Mouse (Mus musculus) cerebellum, postnatal 10 days (tissue): ENCODE measurements around the gene Lmod1.

Experiments used
- DNase-seq, 2 experiments: peaks; one replicate each; pipeline ENCODE4 v3.0.0; 2021; ENCODE audit warnings: mixed read lengths in 2 of 2

The Lmod1 gene

DNA sequence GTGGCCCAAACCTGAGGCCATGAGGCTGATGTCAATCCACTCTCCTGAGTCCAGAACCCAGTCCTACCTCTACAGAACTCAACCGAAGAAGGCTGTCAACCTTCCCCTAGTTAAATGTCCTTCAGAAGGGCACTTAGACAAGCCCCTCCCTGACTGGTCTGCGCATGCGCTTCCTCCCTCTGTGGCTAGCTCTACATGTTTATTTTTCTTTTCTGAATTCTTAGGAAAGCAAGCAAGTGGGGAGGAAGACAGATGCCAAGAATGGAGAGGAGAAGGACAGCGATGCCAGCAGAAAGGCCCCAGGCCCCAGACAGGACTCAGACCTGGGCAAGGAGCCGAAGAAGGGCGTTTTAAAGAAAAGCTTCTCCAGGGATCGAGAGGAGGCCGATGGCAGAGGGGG is 38.8 kb downstream of the Lmod1 start:
- no peak for DNase-seq

DNA sequence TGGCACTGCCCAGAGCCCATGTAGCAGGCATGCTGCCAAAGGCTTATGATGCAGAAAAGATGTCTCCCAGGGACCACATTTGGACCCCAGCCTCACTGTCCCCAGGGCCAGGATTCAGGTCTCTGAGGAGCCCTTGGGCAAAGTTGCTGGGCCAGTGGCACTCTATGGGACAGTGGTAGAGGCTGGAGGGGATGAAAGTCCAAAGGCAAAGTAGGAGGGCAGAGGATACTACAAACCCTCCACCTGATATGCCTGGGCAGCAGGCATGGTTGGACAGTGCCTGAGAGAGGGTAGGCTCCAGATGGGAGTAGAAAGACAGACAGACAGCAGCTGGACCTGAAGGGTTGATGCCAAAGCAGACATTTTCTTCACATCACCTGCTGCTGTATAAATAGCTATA is 41.8 kb downstream of the Lmod1 start:
- DNase-seq = peak in 1 of 2 experiments; percentile 20

DNA sequence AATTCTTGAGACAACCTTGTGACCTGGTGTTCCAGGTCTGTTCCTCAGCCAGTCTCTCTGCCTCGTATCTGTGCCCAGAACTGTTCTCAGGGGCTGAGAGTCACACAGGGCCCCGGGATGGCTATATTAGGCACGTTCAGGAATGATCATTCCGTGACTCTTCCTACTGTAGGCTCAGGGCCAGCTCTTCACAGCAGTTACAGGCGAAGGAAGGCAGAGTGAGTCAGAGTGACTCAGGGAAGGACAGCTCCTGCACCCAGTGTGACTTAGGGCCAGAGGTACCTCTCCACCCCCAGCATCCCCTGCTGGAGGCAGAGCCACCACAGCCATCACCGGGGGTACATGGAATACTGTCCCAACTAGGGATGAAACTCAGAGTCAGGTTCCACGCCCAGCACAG is 42.4 kb downstream of the Lmod1 start:
- no peak for DNase-seq

DNA sequence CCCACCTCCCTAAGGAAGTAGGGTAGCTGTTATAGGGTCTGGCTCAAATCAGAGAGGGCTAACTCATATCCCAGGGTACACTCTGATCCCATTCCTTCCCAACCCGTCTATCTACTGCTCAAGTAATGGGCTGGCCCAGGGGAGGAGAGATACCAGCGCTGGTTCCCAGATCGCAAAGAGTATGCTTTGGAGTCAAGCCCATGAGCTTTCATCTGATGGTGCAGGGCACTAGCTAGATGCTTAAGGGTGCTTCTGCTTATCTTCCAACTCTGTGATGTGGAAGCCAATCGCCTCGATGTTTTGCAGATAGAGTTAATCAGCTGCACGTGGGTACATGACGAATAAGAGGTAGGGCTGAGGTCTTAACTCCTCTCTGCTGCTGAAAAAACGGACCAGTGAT is 43.0 kb downstream of the Lmod1 start:
- DNase-seq = no peak

DNA sequence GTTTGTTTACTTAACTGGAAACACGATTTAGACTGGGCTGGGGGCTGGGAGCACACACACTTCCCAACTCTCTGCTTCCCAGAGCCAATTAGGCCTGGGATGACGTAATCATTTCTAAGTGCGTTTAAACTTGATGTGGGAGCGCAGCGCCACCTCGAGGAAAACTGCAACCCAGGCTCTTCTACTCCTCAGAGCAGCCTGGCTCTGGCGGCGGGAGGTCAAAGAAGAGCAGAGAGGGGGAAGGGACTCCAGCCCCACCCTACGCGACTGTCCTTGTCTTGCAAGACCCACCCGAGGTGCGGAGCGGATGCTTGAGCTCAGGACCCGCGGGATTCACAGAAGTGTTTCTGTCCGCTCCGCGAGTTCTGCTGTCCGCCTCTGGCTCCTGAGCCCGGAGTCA is 43.6 kb downstream of the Lmod1 start:
- DNase-seq = peak; percentile 94 to 95

DNA sequence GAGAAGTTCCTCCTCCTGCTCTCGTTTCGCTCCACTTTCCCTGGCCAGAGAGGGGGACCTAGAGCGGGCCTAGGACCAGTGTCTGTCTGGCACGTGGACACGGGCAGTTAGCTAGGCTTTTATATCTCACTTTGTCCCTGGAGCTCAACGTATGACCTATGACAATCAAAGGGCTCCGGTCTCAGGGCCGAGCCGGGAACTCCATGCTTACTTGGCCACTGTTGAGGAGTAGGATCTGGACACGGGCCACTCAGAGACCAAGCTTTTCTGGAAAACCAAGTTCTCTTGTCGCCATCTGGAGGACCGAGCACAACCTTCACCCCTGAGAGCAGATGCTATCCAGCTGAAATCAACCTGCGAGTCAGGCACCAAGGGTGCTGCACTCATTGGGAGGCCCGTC is 44.4 kb downstream of the Lmod1 start:
- DNase-seq = peak; percentile 77 to 79

DNA sequence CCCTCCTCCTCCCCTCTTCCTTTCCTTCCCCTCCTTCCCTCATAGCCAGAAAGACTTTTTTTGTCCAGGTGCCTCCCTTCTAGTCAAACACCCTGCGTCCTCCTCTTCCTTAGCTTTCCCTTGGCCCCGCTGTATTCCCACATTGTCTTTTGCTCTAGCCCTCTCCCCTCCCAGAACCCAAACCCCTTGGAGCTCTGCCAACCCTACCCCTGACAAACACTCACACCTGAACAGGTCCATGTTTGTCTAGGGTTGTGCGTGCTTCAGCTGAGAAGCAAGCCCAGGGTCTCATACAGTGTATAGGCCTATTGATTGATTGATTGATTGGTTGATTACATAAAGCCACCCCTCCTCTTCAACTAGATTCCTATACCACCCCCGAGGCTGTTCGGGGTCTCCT is 44.8 kb downstream of the Lmod1 start:
- peak; percentile 47 to 53 for DNase-seq

DNA sequence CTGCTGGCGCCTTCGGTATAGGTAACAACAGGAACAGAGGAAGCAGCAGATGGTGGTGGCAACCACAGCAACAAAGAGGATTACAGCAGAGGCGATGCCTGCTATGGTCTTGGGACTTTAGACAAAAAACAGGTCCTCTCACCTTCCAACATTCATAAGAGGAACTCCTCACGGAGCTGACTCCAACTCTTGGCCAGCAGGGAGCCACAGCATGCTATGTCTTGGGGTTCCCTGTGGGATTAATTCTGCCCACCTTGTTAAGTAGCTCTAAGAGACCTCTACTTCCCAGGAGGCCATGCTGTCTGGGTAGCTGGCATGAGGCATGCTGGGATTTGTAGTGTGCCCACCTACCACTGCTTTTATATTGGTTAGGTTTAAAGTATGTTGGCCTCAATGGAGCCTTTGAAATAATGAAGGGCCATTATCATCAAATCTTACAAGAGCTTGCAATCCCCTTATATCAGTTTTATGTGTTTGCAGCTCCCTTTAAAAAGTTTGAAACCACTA is 48.6 kb downstream of the Lmod1 start:
- DNase-seq = peak in 1 of 2 experiments; percentile 31

DNA sequence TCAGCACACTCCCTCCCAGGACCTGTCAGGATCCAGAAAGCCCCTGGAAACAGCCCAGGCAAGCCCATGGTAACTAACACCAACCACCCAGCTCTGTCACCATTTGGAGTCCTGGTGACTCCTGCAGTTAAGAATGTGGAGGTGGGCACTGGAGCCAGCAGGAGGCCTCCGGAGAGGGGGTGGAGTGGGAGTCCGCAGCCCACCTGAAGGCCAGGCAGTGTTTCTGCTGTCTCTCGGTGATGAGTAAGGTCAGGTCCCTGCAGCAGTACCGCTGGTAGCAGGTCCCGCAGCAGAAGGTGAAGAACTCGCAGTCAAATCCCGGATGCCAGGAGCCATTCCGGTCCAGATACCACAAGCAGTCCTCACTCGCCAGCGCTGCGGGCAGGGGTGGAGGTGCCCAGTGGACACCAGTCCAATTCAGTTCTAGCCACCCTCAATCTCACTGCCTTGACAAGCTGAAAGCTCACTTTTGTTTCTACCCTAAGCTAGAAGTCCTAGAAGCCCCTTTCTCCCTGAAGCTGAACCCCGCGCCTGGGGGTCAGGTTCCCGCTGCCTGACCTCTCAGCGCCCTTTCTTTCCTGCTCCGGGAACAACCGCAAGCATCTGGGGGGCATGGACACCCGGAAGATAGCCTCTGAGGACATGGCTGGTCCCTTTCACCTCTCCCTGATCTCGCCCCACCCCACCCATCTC is 49.7 kb downstream of the Lmod1 start:
- peak; percentile 73 to 75 for DNase-seq

DNA sequence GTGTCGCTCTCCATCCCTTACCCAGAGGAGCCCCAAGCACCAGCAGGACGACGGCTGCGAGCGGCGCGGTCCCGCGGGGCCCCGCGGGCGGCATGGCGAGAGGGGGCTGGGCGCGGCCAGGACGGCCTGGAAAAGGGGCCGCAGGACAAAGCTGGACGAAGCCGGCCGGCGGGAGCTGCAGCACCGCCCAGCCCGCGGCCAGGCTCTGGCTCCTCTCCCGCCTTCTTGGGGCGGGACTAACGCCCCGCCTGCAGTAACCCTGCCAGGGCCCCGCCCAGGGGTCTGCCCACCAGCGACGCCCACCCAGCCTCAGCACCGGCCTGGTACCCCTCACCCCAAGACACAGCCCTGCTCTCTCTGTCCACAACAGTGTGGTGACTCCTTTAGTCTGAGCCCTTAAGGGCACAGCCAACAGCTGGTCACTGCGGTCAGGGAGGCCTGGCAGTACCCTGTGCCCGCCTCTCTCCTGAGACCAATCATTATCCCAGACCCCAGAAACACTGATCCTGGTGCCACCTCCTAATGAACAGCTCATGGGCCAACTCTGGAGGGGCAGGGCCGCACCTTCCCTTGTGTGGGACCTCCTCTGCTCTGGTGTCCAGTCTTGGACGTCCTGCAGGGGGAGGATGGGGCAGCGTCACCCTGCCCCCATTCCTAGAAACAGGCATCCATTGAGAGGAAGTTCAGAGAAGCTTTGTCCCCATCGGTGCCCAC is 50.4 kb downstream of the Lmod1 start, which contains the start of gene Shisa4:
TSS of gene Shisa4 (minus strand) at position 370 of the 714 bp plus-strand sequence.
- DNase-seq = peak; percentile 87 to 93

DNA sequence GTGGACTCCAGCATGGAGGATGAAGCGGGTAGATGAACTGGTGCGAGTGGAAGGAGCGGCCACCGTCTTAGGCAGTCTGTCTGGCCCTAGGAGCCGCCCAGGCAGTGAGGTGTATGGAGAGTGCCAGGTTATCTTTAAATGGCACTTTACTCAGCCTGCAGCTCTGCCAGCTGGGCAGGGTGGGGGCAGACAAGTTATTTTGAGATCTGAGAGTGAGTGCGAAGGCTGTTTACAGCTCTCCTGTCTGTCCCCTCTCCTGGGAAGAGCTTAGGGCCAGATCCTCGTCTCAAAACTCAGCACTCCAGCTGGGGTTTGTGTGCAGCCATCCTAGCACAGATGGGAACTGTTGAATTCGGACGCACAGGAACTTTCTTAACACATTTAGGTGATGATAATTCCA is 54.0 kb downstream of the Lmod1 start:
- no peak for DNase-seq

DNA sequence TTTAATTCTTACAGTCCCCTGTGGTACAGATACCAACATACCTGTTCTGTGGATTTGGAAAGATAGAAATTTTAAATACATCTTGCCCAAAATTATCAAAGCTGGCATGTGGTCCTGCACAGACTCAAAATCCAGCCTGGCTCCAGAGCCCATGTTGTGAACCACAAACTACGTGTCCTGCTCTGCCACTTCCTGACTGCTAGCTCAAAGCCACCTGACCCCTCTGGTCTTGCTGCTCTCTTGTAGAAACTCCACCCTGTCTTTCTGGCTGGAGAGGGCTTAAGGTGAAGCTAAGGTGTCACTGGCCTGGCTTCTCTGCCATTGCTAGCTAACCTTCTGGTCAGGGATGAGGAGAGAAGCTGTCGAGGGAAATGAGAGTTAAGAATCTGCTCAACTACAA is 54.4 kb downstream of the Lmod1 start:
- no peak for DNase-seq

DNA sequence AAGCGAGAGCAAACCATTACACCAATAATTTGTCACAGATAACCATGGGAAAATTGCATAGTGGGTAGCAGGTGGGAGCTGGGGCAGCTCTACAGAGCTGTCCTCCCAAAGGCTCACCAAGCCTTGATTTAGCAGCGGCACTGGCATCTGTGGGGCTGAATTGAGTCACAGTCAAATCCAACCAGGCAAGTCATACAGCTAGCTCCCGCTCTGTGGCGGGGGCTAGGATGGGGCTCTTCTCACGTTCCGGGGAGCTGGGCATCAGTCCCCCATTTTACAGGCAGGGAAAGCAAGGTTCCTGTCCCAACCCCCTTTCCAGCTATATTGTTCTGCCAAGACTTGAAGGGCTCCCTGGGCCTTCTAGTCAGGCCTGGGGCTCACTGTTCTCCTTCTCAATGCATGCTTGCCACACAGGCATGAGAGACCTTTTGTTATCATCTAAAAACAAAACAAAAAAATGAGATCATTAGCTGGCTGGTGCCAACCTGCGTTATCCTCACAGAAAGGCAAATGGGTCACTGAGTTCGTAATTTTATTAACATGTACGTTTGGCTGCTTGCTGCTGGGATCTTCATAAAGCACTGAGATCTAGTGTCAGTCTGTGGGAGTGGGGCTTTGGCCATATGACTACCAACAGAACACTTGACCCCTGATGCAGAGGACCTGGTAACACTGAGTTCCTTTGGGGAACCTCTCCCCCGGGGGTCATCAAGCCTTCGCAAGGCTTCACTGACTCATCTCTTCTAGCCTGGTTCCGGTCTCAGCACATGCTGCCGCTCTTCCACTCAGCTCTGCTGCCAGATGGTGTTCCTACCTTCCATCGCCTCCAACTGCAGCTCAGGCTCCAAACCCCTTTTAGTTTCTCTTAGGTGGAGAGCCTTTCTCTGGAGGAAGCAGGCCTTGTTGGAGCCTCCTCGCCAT is 55.7 kb downstream of the Lmod1 start:
- DNase-seq = peak; percentile 35 to 48

DNA sequence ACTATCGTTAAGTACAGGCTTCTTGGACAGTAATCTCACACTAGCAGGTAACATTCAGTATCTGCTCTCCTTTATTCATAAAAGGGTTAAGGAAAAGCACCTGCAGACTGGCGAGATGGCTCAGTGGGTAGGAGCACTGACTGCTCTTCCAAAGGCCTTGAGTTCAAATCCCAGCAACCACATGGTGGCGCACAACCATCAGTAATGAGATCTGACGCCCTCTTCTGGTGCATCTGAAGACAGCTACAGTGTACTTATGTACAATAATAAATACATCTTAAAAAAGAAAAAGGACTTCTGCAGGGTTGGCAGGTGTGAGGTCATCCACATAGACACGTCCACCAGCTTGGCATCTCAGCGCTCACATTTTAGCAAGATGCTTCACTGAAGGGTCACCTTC is 57.0 kb downstream of the Lmod1 start:
- DNase-seq = peak; percentile 54

DNA sequence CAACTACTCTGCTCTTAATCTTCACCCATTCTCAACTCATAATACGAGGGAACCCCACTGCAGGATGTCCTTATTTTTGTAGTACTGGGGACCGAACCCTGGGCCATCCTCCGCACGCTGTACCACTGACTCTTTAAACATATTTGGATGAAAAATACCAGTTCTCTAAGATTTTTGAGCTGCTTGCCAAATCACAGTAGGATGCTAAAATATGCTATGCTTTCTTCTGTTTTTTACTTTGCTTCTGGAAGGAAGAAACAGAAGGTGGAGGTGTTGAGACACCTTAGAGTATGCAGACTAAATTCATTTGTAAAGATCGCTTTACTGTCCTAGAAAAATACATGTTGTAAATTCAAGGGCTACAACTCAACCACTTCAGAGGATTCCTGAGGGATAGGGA is 59.6 kb downstream of the Lmod1 start:
- DNase-seq = no peak

DNA sequence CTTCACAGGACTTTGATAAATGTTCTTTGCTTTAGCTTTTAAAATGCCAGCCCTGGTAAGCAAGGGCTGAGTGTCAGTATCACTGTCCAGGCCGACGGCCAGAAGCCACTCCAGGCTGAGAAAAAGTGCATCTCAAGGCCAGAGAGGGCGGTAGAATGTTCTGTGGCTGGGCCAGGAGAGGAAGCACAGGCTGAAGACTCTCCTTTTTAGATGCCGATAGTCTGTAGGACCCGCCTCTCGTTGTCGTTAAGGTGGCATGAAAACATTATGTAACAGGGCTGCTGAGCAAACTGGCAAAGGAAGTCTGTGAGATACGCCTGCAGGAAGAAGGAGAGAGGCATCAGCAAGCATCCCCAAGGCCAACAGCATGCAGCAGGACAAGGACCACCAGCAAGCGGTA is 60.6 kb downstream of the Lmod1 start:
- DNase-seq = no peak

DNA sequence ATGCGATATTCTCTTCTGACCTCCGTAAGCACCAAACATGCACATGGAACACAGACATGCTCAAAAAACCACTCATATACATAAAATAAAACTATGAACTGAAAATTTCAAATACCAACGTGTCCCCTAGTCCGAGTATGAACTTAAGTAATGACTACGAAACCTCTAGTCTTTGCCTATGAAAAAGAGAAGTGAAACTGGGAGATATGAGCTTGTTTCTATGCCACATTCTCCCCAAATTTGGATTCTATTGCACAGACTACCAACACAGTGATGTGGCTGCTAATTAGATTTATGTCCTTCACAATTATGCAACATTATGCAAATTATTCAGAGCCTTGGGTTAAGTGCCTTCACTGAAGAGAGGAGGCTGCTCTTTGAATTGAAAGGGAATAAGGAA is 74.9 kb downstream of the Lmod1 start:
- DNase-seq = no peak

DNA sequence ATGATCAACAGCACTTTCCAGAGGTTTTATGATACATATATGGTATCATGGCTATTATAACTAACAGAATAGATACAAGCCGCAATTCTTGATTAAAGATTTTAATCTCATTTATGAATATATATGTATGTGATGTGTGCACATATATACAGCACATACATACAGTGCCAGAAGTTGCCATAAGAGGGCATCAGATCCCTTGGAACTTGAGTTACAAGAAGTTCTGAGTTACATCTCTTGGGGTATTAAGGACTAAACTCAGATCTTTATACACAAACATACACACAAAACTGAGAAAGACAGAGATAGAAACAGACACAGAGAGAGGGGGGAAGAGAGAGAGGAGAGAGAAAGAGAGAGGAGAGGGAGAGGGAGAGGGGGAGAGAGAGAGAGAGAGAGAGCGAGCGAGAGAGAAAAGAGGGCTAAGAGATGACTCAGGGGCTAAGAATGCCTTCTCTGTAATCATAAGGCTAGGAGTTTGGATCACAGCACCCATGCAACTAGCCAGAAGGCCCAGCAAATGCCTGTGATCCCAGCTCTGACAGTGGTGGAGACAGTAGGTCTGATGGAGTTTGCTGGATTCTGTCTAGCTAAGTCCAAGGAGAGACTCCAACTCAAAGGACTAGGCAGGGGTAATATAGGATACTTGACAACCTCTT is 77.0 kb downstream of the Lmod1 start:
- DNase-seq = no peak

DNA sequence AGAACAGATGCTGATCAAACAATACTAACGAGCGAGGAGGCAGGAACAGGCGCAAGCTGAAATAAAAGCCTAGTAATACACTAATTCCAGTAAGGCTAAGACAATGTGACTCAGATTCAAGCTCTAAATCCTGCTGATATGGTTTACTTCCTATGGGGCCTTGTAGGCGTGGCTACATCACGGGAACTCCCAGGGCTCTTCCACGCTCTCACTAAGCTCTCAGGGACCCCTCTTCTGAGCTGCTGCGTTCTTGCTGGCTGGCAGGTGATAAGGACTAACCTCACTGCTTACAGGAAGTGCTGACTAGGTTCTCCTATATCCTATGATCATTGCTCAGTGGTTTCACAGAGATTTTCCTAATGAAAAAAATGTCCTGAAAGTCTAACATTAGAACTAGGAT is 80.7 kb downstream of the Lmod1 start:
- DNase-seq = no peak

DNA sequence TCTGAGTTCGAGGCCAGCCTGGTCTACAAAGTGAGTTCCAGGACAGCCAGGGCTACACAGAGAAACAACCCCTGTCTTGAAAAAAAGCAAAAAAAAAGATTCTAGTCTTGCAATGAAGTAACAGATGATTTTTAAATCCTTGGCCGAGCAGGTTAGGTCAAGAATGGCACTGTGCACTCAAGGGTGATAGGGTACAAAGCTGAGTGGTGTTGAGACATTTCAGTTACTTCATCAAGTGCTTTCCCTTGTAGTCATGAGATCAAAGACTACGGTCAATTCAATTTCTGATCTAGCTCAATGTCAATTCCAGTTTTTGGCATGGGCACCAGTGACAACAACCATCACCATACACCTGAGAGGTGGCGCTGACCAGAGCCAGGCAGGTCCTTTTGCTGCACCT is 84.4 kb downstream of the Lmod1 start:
- DNase-seq = no peak

DNA sequence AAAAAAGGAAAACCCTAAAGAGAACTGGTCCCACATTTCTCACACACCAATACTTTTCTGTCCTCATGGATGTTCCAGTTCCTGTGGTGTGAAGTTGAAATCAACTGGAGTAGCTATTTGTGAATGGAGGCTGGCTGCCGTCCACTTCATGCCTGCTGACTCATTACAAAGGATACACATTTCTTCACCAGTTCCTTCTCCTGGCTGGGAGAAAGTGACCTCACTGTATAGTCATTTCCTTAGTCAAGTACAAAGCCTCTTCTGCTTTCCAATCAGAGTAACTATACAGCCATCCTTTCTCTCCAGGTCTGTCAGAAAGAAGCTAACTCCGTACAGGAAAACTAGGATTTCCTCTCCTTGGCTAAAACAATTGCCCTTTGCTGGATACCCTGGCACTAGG is 86.4 kb downstream of the Lmod1 start:
- DNase-seq = no peak

DNA sequence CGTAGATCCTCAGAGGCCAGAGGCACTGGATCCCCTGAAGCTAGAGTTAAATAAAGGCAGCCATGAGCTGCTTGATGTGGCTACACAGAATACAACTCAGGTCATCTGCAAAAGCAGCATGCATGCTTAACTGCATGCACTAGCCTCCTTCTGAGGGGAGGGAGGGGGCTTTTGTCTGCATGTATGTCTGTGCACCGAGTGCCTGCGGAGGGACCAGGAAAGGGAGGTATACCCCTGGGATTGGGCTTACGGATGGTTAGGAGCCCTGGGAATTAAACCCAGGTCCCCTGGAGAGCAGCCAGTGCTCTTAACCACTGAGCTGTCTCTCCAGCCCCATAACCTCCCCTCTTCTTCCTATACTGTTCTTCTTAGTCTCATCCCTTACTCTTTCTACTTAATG is 87.5 kb downstream of the Lmod1 start:
- no peak for DNase-seq

DNA sequence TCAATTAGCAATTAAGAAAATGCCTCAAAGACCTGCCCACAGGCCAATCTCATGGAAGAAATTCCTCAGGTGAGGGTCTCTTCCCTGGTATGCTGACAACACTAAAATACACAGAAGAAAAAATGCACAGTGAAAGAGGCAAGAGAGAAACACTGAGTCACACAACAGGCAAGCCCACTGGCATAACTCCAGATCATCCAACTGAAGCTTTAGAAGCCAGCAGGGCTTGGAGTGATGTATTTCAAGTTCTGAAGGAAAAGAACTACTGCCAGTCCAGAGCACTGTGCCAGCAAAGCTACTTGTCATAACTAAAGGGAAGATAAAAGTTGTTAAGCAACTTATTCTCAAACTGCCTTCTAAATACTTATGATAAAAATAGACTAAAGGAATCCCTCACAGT is 89.4 kb downstream of the Lmod1 start:
- DNase-seq = no peak
